Mouse (Mus musculus): ENCODE results near the gene Fam124b.

The Fam124b gene

GRCm38 (mm10) chr1:80218268-80218667 is at the start of gene Fam124b:
Fam124b (minus strand) TSS chr1:80218473.
- no peak for DNase-seq (ENCODE audit: low read depth, low spot score)

GRCm38 (mm10) chr1:80260443-80260842 is 42.2 kb upstream of the Fam124b start:
- DNase-seq (ENCODE audit: low read depth, low spot score) = no peak

GRCm38 (mm10) chr1:80258632-80259031 is 40.4 kb upstream of the Fam124b start:
- DNase-seq (ENCODE audit: low read depth, low spot score) = no peak

GRCm38 (mm10) chr1:80253309-80253708 is 35.0 kb upstream of the Fam124b start:
- no peak for DNase-seq (ENCODE audit: low read depth, low spot score)

GRCm38 (mm10) chr1:80250247-80250646 is 32.0 kb upstream of the Fam124b start:
- DNase-seq (ENCODE audit: low read depth, low spot score) = no peak

- no peak for DNase-seq (ENCODE audit: low read depth, low spot score)
These were observed 28.9 kb upstream of the Fam124b start for GRCm38 (mm10) chr1:80247131-80247530.

GRCm38 (mm10) chr1:80244123-80244522 is 25.9 kb upstream of the Fam124b start:
- DNase-seq (ENCODE audit: low read depth, low spot score) = no peak

GRCm38 (mm10) chr1:80241579-80241978 is 23.3 kb upstream of the Fam124b start:
- no peak for DNase-seq (ENCODE audit: low read depth, low spot score)

GRCm38 (mm10) chr1:80240017-80240660 is 21.9 kb upstream of the Fam124b start:
- DNase-seq (ENCODE audit: low read depth, low spot score) = no peak

- no peak for DNase-seq (ENCODE audit: low read depth, low spot score)
These were observed 21.2 kb upstream of the Fam124b start for GRCm38 (mm10) chr1:80239481-80239880.

GRCm38 (mm10) chr1:80236951-80237702 is 18.9 kb upstream of the Fam124b start:
- DNase-seq (ENCODE audit: low read depth, low spot score) = no peak

- DNase-seq (ENCODE audit: low read depth, low spot score) = no peak
These were observed 17.9 kb upstream of the Fam124b start for GRCm38 (mm10) chr1:80236126-80236525.

GRCm38 (mm10) chr1:80230612-80231011 is 12.3 kb upstream of the Fam124b start:
- no peak for DNase-seq (ENCODE audit: low read depth, low spot score)

- no peak for DNase-seq (ENCODE audit: low read depth, low spot score)
These were observed 6.7 kb upstream of the Fam124b start for GRCm38 (mm10) chr1:80224839-80225412.

- no peak for DNase-seq (ENCODE audit: low read depth, low spot score)
These were observed 2.9 kb upstream of the Fam124b start for GRCm38 (mm10) chr1:80221151-80221550.

- DNase-seq (ENCODE audit: low read depth, low spot score) = peak; percentile 85
These were observed 4.4 kb downstream of the Fam124b start for GRCm38 (mm10) chr1:80213826-80214225.

GRCm38 (mm10) chr1:80213146-80213545 is 5.1 kb downstream of the Fam124b start:
- no peak for DNase-seq (ENCODE audit: low read depth, low spot score)

GRCm38 (mm10) chr1:80202314-80202713 is 16.0 kb downstream of the Fam124b start:
- no peak for DNase-seq (ENCODE audit: low read depth, low spot score)

- no peak for DNase-seq (ENCODE audit: low read depth, low spot score)
These were observed 25.4 kb downstream of the Fam124b start for GRCm38 (mm10) chr1:80192837-80193236.

- DNase-seq (ENCODE audit: low read depth, low spot score) = no peak
These were observed 36.9 kb downstream of the Fam124b start for GRCm38 (mm10) chr1:80181414-80181805.

- peak; percentile 62 for DNase-seq (ENCODE audit: low read depth, low spot score)
These were observed 37.4 kb downstream of the Fam124b start for GRCm38 (mm10) chr1:80180767-80181413.

GRCm38 (mm10) chr1:80180128-80180527 is 38.1 kb downstream of the Fam124b start:
- DNase-seq (ENCODE audit: low read depth, low spot score) = peak; percentile 11

Data from CD4-positive helper T cell, adult 2 months (primary cell).